Mouse (Mus musculus): ENCODE results near the gene Fosb. TPM values are rescaled to one million over a fixed set of nuclear protein-coding genes. Genes with fewer than 3 reads are reported as not detected.

The Fosb gene
- total and polyA plus RNA-seq, 2 experiments from 2014 or later, result 0.11 to 0.38 TPM

DNA sequence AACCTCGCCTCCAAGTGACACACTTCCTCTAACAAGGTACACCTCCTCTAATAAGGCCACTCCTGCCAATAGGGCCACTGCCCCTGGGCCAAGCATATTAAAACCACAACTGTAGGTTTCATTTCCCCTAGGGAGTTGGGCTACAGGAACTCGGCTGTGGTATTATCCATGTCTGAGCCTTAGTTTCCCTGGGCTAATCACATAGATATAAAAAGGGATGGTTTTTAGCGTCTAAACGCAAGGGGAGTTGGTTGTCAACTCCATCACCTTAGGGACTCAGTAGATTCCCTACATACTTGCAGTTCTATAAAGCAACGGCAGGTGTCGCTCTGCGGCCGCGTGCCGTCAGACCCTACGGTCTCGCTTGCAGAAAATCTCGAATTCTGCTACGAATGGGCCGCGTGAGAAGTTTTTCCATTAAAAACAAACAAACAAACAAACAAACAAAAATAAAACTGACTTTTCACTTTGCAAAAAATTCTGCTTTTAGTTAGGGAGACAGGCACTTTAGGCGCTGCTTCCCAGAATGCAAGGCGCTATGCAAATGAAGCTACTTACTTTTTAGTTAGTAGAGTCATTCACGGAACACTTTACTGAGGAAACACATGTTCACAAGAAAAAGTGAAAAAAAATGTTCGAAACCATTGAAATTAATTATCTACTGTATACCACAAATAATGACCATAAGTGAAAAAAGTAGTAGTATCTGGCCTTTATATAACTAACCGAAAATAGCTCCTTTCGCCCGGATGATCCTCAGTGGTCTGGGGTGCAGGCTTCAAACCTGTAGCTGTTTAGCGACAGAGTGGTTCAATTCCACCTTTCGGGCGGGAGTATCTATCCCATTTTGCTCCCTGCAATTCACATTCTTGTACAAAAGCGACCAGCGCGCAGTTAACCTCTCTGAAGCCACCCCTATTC is 9.1 kb downstream of the Fosb start:
- H3K27me3 ChIP-seq (ENCODE audit: insufficient read depth, low read length), result peaks cover 15% of the 10 kb centered on the region
- 0 out of 2 replicates have a peak overlapping the region, but pooled peaks have one; percentile 12 for H3K27ac ChIP-seq (ENCODE audit: low read depth, low read length)
- peak overlapping the region; percentile 38 for H3K4me3 ChIP-seq (ENCODE audit: low read depth, low read length)
- H3K4me2 ChIP-seq (ENCODE audit: low read depth, low read length, poor library complexity, severe bottlenecking), result peak overlapping the region; percentile 60
- WGBS, result under 1% methylated on average over 29 of the region's 29 CpGs
- DNase-seq (ENCODE audit: low spot score), result peak; percentile 86
- H3K9me3 ChIP-seq (ENCODE audit: low read length), result no peaks in the 10 kb centered on the region
- peaks cover 7% of the 10 kb centered on the region; the same call in 1 of the 2 replicates for H3K4me1 ChIP-seq (ENCODE audit: insufficient read depth, low read length)
- peak; percentile 97 for TF ChIP-seq CTCF (IDR thresholded peaks at IDR 0.05)
- peak; percentile 73 for ATAC-seq (ENCODE audit: low FRiP score)
- H3K36me3 ChIP-seq (ENCODE audit: insufficient read depth, low read length), result no peaks in the 10 kb centered on the region
- H3K9ac ChIP-seq (replicated peaks; ENCODE audit: low read length, poor library complexity, severe bottlenecking), result peak overlapping the region; percentile 54

DNA sequence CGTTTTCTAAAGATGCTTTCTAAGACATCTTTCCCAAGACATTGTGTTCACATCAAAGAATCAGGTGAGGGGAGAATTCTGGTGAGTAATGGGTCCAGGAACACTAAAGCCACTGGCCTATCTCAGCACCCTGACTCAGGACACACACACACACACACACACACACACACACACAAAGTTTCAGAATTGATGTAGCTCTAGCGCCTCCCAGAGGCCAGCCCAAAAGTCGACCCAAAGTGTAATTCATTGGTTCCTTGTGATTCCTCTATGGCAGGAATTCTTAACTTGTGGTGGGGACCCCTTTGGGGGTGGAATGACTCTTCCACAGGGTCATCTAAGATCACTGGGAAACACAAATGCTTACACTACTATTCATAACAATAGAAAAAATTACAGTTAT is 10.7 kb downstream of the Fosb start:
- H3K4me2 ChIP-seq (ENCODE audit: low read depth, low read length, poor library complexity, severe bottlenecking), result no peak overlapping the region
- WGBS, result 25% methylated on average over 3 of the region's 3 CpGs
- H3K36me3 ChIP-seq (ENCODE audit: insufficient read depth, low read length), result peaks cover 5% of the 10 kb centered on the region
- H3K4me3 ChIP-seq (ENCODE audit: low read depth, low read length), result no peak overlapping the region
- H3K4me1 ChIP-seq (ENCODE audit: insufficient read depth, low read length), result 0 out of 2 replicates have a peak, but pooled peaks cover 2% of the 10 kb centered on the region
- H3K9ac ChIP-seq (replicated peaks; ENCODE audit: low read length, poor library complexity, severe bottlenecking), result no peak overlapping the region
- H3K27ac ChIP-seq (ENCODE audit: low read depth, low read length), result no peak overlapping the region
- H3K27me3 ChIP-seq (ENCODE audit: insufficient read depth, low read length), result peaks cover under 1% of the 10 kb centered on the region
- H3K9me3 ChIP-seq (ENCODE audit: low read length), result no peaks in the 10 kb centered on the region
- DNase-seq (ENCODE audit: low spot score), result peak; percentile 82
- TF ChIP-seq CTCF (IDR thresholded peaks at IDR 0.05), result peak; percentile 80
- ATAC-seq (ENCODE audit: low FRiP score), result no peak

DNA sequence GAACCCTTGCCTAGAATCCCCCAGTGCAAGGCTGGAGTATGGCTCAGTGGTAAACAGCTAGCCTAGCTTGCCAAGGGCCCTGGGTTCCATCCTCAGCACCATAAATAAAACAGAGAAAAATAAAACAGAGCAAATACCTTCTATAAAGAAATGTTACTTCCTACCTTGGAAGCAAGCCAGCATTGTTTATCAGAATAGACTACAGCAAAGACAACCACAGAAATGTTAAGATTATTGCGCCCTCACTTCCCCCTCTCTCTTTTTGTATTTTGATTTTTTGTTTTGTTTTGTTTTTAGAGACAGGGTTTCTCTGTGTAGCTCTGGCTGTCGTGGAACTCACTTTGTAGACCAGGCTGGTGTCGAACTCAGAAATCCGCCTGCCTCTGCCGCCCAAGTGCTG is 12.1 kb downstream of the Fosb start:
- ATAC-seq (ENCODE audit: low FRiP score) (no peak), DNase-seq (ENCODE audit: low spot score) (no peak)
- WGBS, result 90% methylated on average over 5 of the region's 5 CpGs

DNA sequence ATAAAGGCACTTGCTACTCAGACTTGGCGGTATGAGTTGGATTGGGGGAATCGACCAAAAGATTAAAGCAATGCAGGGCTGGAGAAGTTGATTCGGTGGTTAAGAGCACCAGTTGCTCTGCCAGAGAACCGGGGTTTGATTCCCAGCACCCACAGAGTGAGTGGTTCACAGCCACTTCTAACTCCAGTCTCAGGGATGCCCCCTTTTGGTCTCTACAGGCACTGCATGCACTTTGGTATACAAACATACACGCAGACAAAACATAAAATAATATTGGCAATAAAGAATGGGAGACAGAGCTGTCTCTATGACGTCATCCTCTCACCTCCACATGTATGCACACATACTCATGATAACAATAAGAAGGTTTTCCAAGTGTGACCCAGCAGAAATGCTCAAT is 12.8 kb downstream of the Fosb start:
- DNase-seq (ENCODE audit: low spot score) (no peak), ATAC-seq (ENCODE audit: low FRiP score) (no peak)
- peak; percentile 39; the same call in 1 of the 2 replicates for TF ChIP-seq CTCF (IDR thresholded peaks at IDR 0.05)
- 0 out of 2 replicates have a peak, but pooled peaks cover 2% of the 10 kb centered on the region for H3K4me1 ChIP-seq (ENCODE audit: insufficient read depth, low read length)
- H3K36me3 ChIP-seq (ENCODE audit: insufficient read depth, low read length), result peaks cover 14% of the 10 kb centered on the region
- no peak overlapping the region for H3K27ac ChIP-seq (ENCODE audit: low read depth, low read length)
- H3K4me3 ChIP-seq (ENCODE audit: low read depth, low read length), result no peak overlapping the region
- no peaks in the 10 kb centered on the region for H3K27me3 ChIP-seq (ENCODE audit: insufficient read depth, low read length)
- WGBS, result 89% methylated on average over 6 of the region's 6 CpGs
- H3K4me2 ChIP-seq (ENCODE audit: low read depth, low read length, poor library complexity, severe bottlenecking), result no peak overlapping the region
- no peak overlapping the region for H3K9ac ChIP-seq (replicated peaks; ENCODE audit: low read length, poor library complexity, severe bottlenecking)
- H3K9me3 ChIP-seq (ENCODE audit: low read length), result no peaks in the 10 kb centered on the region

More for the DNA sequence above, 12.1 kb downstream of the Fosb start:
- Histone ChIP-seq H3K27me3 (ENCODE audit: insufficient read depth, low read length) (no peaks in the 10 kb centered on the region), H3K4me3 (ENCODE audit: low read depth, low read length) (no peak overlapping the region), H3K4me2 (ENCODE audit: low read depth, low read length, poor library complexity, severe bottlenecking) (no peak overlapping the region), H3K36me3 (ENCODE audit: insufficient read depth, low read length) (peaks cover 14% of the 10 kb centered on the region), H3K9me3 (ENCODE audit: low read length) (no peaks in the 10 kb centered on the region), H3K9ac (replicated peaks; ENCODE audit: low read length, poor library complexity, severe bottlenecking) (no peak overlapping the region), H3K27ac (ENCODE audit: low read depth, low read length) (no peak overlapping the region), H3K4me1 (ENCODE audit: insufficient read depth, low read length) (0 out of 2 replicates have a peak, but pooled peaks cover 2% of the 10 kb centered on the region)
- TF ChIP-seq CTCF (IDR thresholded peaks at IDR 0.05), result no peak

DNA sequence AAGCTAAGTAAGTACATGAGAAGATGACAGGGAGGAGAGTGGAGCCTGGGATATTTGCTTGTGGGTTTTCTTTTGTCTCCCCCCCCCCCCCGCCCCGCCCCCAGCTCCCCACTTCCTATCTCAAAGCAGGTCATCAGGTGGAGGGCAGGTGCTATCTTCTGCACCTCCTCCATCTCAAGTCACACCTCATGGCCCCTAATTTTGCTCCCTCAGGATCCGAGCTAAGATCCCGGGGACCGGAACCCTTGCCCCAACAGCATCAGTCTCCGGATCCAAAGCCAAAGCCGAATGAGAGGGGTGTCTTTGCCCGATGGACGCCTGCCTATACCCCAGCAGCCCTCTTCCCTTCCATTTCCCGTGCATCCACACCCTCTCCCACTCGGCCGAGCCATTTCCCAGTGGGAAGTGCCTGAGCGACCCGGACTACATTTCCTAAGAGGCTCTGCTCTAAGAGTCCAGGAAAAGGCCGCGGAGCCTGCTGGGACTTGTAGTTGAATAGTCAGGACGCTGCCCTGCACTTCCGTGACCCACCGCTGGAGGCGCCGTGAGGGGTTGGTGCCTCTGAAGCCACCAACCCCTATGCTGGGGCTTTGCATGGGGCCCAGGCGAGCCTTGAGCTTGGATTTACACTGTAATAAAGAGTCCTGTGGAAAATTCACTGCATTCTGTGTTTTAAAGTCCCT is 14.2 kb downstream of the Fosb start:
- H3K9me3 ChIP-seq (ENCODE audit: low read length), result no peaks in the 10 kb centered on the region
- DNase-seq (ENCODE audit: low spot score), result peak; percentile 97
- H3K36me3 ChIP-seq (ENCODE audit: insufficient read depth, low read length), result peaks cover 14% of the 10 kb centered on the region
- no peak overlapping the region for H3K4me3 ChIP-seq (ENCODE audit: low read depth, low read length)
- peak; percentile 69; the same call in 1 of the 2 replicates for ATAC-seq (ENCODE audit: low FRiP score)
- no peak overlapping the region for H3K27ac ChIP-seq (ENCODE audit: low read depth, low read length)
- peak; percentile 92 for TF ChIP-seq CTCF (IDR thresholded peaks at IDR 0.05)
- WGBS, result 11% methylated on average over 20 of the region's 22 CpGs
- 0 out of 2 replicates have a peak, but pooled peaks cover 2% of the 10 kb centered on the region for H3K4me1 ChIP-seq (ENCODE audit: insufficient read depth, low read length)
- H3K9ac ChIP-seq (replicated peaks; ENCODE audit: low read length, poor library complexity, severe bottlenecking), result no peak overlapping the region
- no peaks in the 10 kb centered on the region for H3K27me3 ChIP-seq (ENCODE audit: insufficient read depth, low read length)
- 0 out of 2 replicates have a peak overlapping the region, but pooled peaks have one; percentile 20 for H3K4me2 ChIP-seq (ENCODE audit: low read depth, low read length, poor library complexity, severe bottlenecking)
